Mouse (Mus musculus) midbrain, postnatal 0 days (tissue): ENCODE data around the gene Gtf2f1. TPM values are rescaled to one million over a fixed set of nuclear protein-coding genes. Genes with fewer than 3 reads are reported as not detected.

Experiments used
- ATAC-seq: fragments of 200-750 bp; cut with Nextera tagmentation; 2 replicates; pipeline ENCODE4 v1.8.0; 2017; ENCODE audit warnings: moderate number of reproducible peaks, mild to moderate bottlenecking, moderate TSS enrichment, moderate library complexity; ENCODE audit not compliant: low FRiP score
- DNase-seq: peaks from one replicate; pipeline ENCODE4 v3.0.0-alpha.2; 2015; ENCODE audit warnings: low spot score
- H3K27ac ChIP-seq: fragments of 300-500 bp; sonication (generic); 2 replicates; pipeline ENCODE4 v1.5.1; 2014; ENCODE audit warnings: low read depth, mild to moderate bottlenecking, low read length, mixed read lengths
- H3K27me3 ChIP-seq: fragments of 300-500 bp; sonication (generic); 2 replicates; pipeline ENCODE4 v1.6.1; 2014; ENCODE audit warnings: low read length, control low read depth, mixed read lengths; ENCODE audit not compliant: insufficient read depth
- H3K36me3 ChIP-seq: fragments of 300-500 bp; sonication (generic); 2 replicates; pipeline ENCODE4 v1.6.1; 2014; ENCODE audit warnings: low read length, control low read depth, mixed read lengths; ENCODE audit not compliant: insufficient read depth
- H3K4me1 ChIP-seq: fragments of 300-500 bp; sonication (generic); 2 replicates; pipeline ENCODE4 v1.6.1; 2014; ENCODE audit warnings: mild to moderate bottlenecking, control low read depth, antibody characterized with exemption, low read length, mixed read lengths; ENCODE audit not compliant: insufficient read depth
- H3K4me2 ChIP-seq: fragments of 300-500 bp; sonication (generic); 2 replicates; pipeline ENCODE4 v1.6.1; 2014; ENCODE audit warnings: low read depth, mild to moderate bottlenecking, low read length, mixed read lengths; ENCODE audit not compliant: poor library complexity, severe bottlenecking
- H3K4me3 ChIP-seq: fragments of 300-500 bp; sonication (generic); 2 replicates; pipeline ENCODE4 v1.5.1; 2014; ENCODE audit warnings: low read depth, mild to moderate bottlenecking, low read length, moderate library complexity
- H3K9ac ChIP-seq: fragments of 300-500 bp; sonication (generic); replicated peaks from 2 replicates; pipeline ENCODE4 v1.6.1; 2014; ENCODE audit warnings: mild to moderate bottlenecking, low read length, moderate library complexity, mixed read lengths; ENCODE audit not compliant: poor library complexity, severe bottlenecking
- H3K9me3 ChIP-seq: fragments of 300-500 bp; sonication (generic); 2 replicates; pipeline ENCODE4 v1.6.1; 2016; ENCODE audit warnings: low read length, control low read depth
- CTCF ChIP-seq: IDR thresholded peaks from 2 replicates; pipeline ENCODE4 v1.5.1; 2016; ENCODE audit warnings: antibody characterized with exemption, mild to moderate bottlenecking
- WGBS: fragments of 180-500 bp; shearing (Covaris S2); extraction: QIAGEN DNeasy Blood & Tissue Kit; methylation state at CpG from one replicate; pipeline ENCODE4 v1.1.7; 2014; 5-methylcytosine and 5-hydroxymethylcytosine counted together
- polyA plus RNA-seq: library from polyadenylated mRNA; unstranded; fragments of >200 nt; fragmentation: Nextera tagmentation; extraction: Ambion mirVana; gene quantifications from 2 replicates; pipeline ENCODE4 v1.2.1, GENCODE M21; 2015
- total RNA-seq: library from RNA; depleted of rRNA; stranded (reverse); fragments of >200 nt; gene quantifications from 2 replicates; pipeline ENCODE4 v1.2.3, GENCODE M21; 2014

Gene Gtf2f1
- total and polyA plus RNA-seq, 2 experiments from 2014 or later = 37.8 to 66.4 TPM

GRCm38 (mm10) chr17:56982013-56982412, 29.1 kb downstream of the Gtf2f1 start, which contains the start of gene Acer1:
Gene Acer1 (minus strand): TSS chr17:56982126.
- WGBS = 73% methylated on average over 5 of the region's 5 CpGs
- H3K9me3 ChIP-seq = no peaks in the 10 kb centered on the region
- ATAC-seq (no peak), DNase-seq (no peak)
- TF ChIP-seq CTCF = no peak
- no peak within 1 kb of the TSS for H3K4me2 ChIP-seq
- H3K4me1 ChIP-seq = no peaks in the 10 kb centered on the region
- H3K9ac ChIP-seq = no peak within 1 kb of the TSS
- no peaks in the 10 kb centered on the region for H3K27me3 ChIP-seq
- H3K4me3 ChIP-seq = no peak within 1 kb of the TSS
- H3K27ac ChIP-seq = no peak within 1 kb of the TSS
- no peaks in the 10 kb centered on the region for H3K36me3 ChIP-seq

- Histone ChIP-seq H3K4me3 (no peak overlapping the region), H3K4me1 (no peaks in the 10 kb centered on the region), H3K27me3 (no peaks in the 10 kb centered on the region), H3K36me3 (no peaks in the 10 kb centered on the region), H3K27ac (no peak overlapping the region), H3K9ac (no peak overlapping the region), H3K4me2 (no peak overlapping the region), H3K9me3 (no peaks in the 10 kb centered on the region)
- ATAC-seq = no peak
- TF ChIP-seq CTCF = no peak
- WGBS = 77% methylated on average over 7 of the region's 7 CpGs
- no peak for DNase-seq
These were observed 30.0 kb downstream of the Gtf2f1 start for GRCm38 (mm10) chr17:56981049-56981448.

GRCm38 (mm10) chr17:56979524-56979923, 31.6 kb downstream of the Gtf2f1 start:
- Histone ChIP-seq H3K27me3 (no peaks in the 10 kb centered on the region), H3K9ac (no peak overlapping the region), H3K4me1 (no peaks in the 10 kb centered on the region), H3K9me3 (no peaks in the 10 kb centered on the region), H3K4me3 (no peak overlapping the region), H3K27ac (no peak overlapping the region), H3K4me2 (no peak overlapping the region), H3K36me3 (no peaks in the 10 kb centered on the region)
- DNase-seq (no peak), ATAC-seq (no peak)
- WGBS = 40% methylated on average over 7 of the region's 8 CpGs
- no peak for TF ChIP-seq CTCF

- H3K4me3 ChIP-seq = no peak overlapping the region
- no peak overlapping the region for H3K4me2 ChIP-seq
- H3K9me3 ChIP-seq = no peaks in the 10 kb centered on the region
- DNase-seq = no peak
- H3K27ac ChIP-seq = no peak overlapping the region
- WGBS = 83% methylated on average over 8 of the region's 8 CpGs
- no peak for ATAC-seq
- no peaks in the 10 kb centered on the region for H3K36me3 ChIP-seq
- no peak overlapping the region for H3K9ac ChIP-seq
- no peak for TF ChIP-seq CTCF
- H3K27me3 ChIP-seq = no peaks in the 10 kb centered on the region
- no peaks in the 10 kb centered on the region for H3K4me1 ChIP-seq
These were observed 34.3 kb downstream of the Gtf2f1 start for GRCm38 (mm10) chr17:56976531-56977390.

- no peak overlapping the region for H3K4me2 ChIP-seq
- H3K27ac ChIP-seq = no peak overlapping the region
- no peaks in the 10 kb centered on the region for H3K4me1 ChIP-seq
- no peak for TF ChIP-seq CTCF
- no peak for DNase-seq
- WGBS = 73% methylated on average over 3 of the region's 3 CpGs
- no peaks in the 10 kb centered on the region for H3K36me3 ChIP-seq
- no peaks in the 10 kb centered on the region for H3K9me3 ChIP-seq
- H3K4me3 ChIP-seq = no peak overlapping the region
- H3K9ac ChIP-seq = no peak overlapping the region
- no peak for ATAC-seq
- no peaks in the 10 kb centered on the region for H3K27me3 ChIP-seq
These were observed 35.7 kb downstream of the Gtf2f1 start for GRCm38 (mm10) chr17:56975391-56975790.

- WGBS = 79% methylated on average over 5 of the region's 5 CpGs
- no peaks in the 10 kb centered on the region for H3K4me1 ChIP-seq
- no peak overlapping the region for H3K4me2 ChIP-seq
- H3K27me3 ChIP-seq = no peaks in the 10 kb centered on the region
- H3K9ac ChIP-seq = no peak overlapping the region
- no peak for ATAC-seq
- no peaks in the 10 kb centered on the region for H3K9me3 ChIP-seq
- DNase-seq = no peak
- no peaks in the 10 kb centered on the region for H3K36me3 ChIP-seq
- no peak overlapping the region for H3K4me3 ChIP-seq
- TF ChIP-seq CTCF = no peak
- no peak overlapping the region for H3K27ac ChIP-seq
These were observed 36.3 kb downstream of the Gtf2f1 start for GRCm38 (mm10) chr17:56974708-56975240.
